In the genomic region with DNA sequence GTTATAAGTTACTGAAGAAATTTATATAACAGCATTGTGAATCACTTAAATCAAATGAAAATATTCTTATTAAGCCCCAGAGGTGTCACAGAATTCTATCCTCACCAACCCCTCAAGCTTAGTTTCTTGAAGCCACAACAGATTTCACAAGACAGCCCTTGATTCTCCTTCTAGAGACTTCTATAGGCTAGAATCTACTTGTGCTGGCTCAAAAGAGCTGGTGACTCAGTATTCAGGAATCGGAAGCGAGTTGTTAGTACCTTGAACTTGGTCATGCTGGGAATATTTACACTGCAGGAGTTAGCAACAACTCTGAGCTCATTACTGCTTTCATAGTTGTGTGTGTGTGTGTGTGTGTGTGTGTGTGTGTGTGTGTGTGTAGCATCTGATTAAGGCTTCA, we compare ENCODE assay signal across 29 mouse cellular contexts. TPM values are rescaled to one million over a fixed set of nuclear protein-coding genes. Genes with fewer than 3 reads are reported as not detected.
"Had no signal": no experiment of that assay in that cellular context is flagged by ENCODE, and none has a peak within 500 bp of the region (broad histone marks: within the 10 kb centered on the region; RNA-seq: fewer than 3 reads in every experiment).

No protein-coding gene starts in this region.

- H3K27me3 ChIP-seq: heart, embryonic 12.5 days; hindbrain, embryonic 12.5 days; intestine, embryonic 15.5 days; kidney, embryonic 15.5 days; liver, embryonic 13.5 days had no signal

- H3K9ac ChIP-seq: heart, embryonic 12.5 days; hindbrain, embryonic 12.5 days; hindbrain, embryonic 14.5 days; intestine, embryonic 15.5 days; kidney, embryonic 15.5 days; limb, embryonic 12.5 days; liver, embryonic 13.5 days had no signal

- DNase-seq: gastrocnemius, adult 2 months; gastrocnemius, postnatal 10 days; gastrocnemius, postnatal 25 days; heart, adult 18-20 months; heart, postnatal 4 days; kidney, adult 11 months; kidney, adult 2 months; kidney, adult 9 months; kidney, postnatal 14 days; kidney, postnatal 36 days; liver; liver, embryonic 13.5 days had no signal

- H3K36me3 ChIP-seq: heart, embryonic 10.5 days; heart, embryonic 12.5 days; hindbrain, embryonic 10.5 days; hindbrain, embryonic 12.5 days; intestine, embryonic 15.5 days; kidney, embryonic 15.5 days; limb, embryonic 10.5 days; limb, embryonic 12.5 days; liver, embryonic 13.5 days had no signal

- H3K27ac ChIP-seq: gastrocnemius, adult 2 months; heart, embryonic 10.5 days; hindbrain, embryonic 10.5 days; hindbrain, embryonic 12.5 days; hindbrain, embryonic 14.5 days; intestine, embryonic 15.5 days; kidney, embryonic 15.5 days; kidney, postnatal 0 days; left cerebral cortex, adult 2 months; limb, embryonic 10.5 days; limb, embryonic 12.5 days; liver, embryonic 13.5 days had no signal

- H3K9me3 ChIP-seq: heart, embryonic 10.5 days; heart, embryonic 12.5 days; hindbrain, embryonic 10.5 days; hindbrain, embryonic 12.5 days; intestine, embryonic 15.5 days; kidney, embryonic 15.5 days; limb, embryonic 10.5 days; limb, embryonic 12.5 days; liver, embryonic 13.5 days had no signal

- ATAC-seq: hindbrain, embryonic 16.5 days; inflammation-experienced regulatory T-cells, adult 6 months; intestine, embryonic 15.5 days had no signal

- H3K4me1 ChIP-seq: heart, embryonic 10.5 days; heart, embryonic 12.5 days; hindbrain, embryonic 10.5 days; hindbrain, embryonic 12.5 days; intestine, embryonic 15.5 days; kidney, embryonic 15.5 days; limb, embryonic 10.5 days; limb, embryonic 12.5 days; liver, embryonic 13.5 days had no signal

- H3K4me3 ChIP-seq: gastrocnemius, adult 2 months; heart, embryonic 10.5 days; heart, embryonic 12.5 days; hindbrain, embryonic 10.5 days; hindbrain, embryonic 12.5 days; intestine, embryonic 15.5 days; kidney, embryonic 15.5 days; left cerebral cortex, adult 2 months; limb, embryonic 10.5 days; limb, embryonic 12.5 days; liver, embryonic 13.5 days had no signal

- H3K4me2 ChIP-seq: heart, embryonic 12.5 days; hindbrain, embryonic 12.5 days; hindbrain, embryonic 14.5 days; intestine, embryonic 15.5 days; kidney, embryonic 15.5 days; limb, embryonic 12.5 days; liver, embryonic 11.5 days; liver, embryonic 13.5 days had no signal

RNA-seq across cellular contexts. Expression of a gene that starts 41.8 kb away (rescaled TPM):
- total RNA-seq: gastrocnemius, adult 2 months; gastrocnemius, postnatal 25 days; granulocyte monocyte progenitor cell, adult 5-6 weeks; heart, adult 18-20 months; heart, postnatal 10 days; heart, postnatal 25 days had no signal
- polyA plus RNA-seq: inflammation-experienced regulatory T-cells, adult 6 months had no signal
